Mouse (Mus musculus) MEL (cell line): ENCODE results near the gene A730009L09Rik.

Experiments
- BHLHE40 ChIP-seq: IDR thresholded peaks from 2 replicates; pipeline ENCODE4 v1.6.1; 2012; ENCODE audit warnings: low read depth, mild to moderate bottlenecking, inconsistent platforms, low read length, improper control_type of control experiment, borderline replicate concordance
- CHD2 ChIP-seq: IDR thresholded peaks from 2 replicates; pipeline ENCODE4 v1.6.1; 2011; ENCODE audit warnings: low read length, improper control_type of control experiment
- CTCF ChIP-seq, 3 experiments: IDR thresholded peaks in 2 of 3; conservative IDR thresholded peaks in 1 of 3; 2 replicates each; pipeline ENCODE4 v1.5.1; 2011 to 2012; ENCODE audit warnings: low read length in 3 of 3, low read depth in 2 of 3, mild to moderate bottlenecking in 2 of 3, improper control_type of control experiment in 1 of 3, inconsistent platforms in 1 of 3, mixed read lengths in 1 of 3, moderate library complexity in 1 of 3; ENCODE audit not compliant: control insufficient read depth in 1 of 3, insufficient read depth in 1 of 3, poor library complexity in 1 of 3, severe bottlenecking in 1 of 3
- E2F4 ChIP-seq: IDR thresholded peaks from 2 replicates; pipeline ENCODE4 v1.6.1; 2011; ENCODE audit warnings: low read depth, low read length, improper control_type of control experiment, borderline replicate concordance
- ELF1 ChIP-seq: IDR thresholded peaks from 2 replicates; pipeline ENCODE4 v1.6.1; 2014; ENCODE audit warnings: low read depth, mild to moderate bottlenecking, inconsistent platforms, low read length, improper control_type of control experiment, moderate library complexity
- EP300 ChIP-seq, 2 experiments: IDR thresholded peaks; 2 replicates each; pipeline ENCODE4 v1.6.1; 2011; ENCODE audit warnings: improper control_type of control experiment in 2 of 2, low read length in 2 of 2, low read depth in 1 of 2, mild to moderate bottlenecking in 1 of 2
- GATA1 ChIP-seq: IDR thresholded peaks from 2 replicates; pipeline ENCODE4 v1.6.1; 2011; ENCODE audit warnings: low read depth, low read length, improper control_type of control experiment
- HCFC1 ChIP-seq: IDR thresholded peaks from 2 replicates; pipeline ENCODE4 v1.6.1; 2012; ENCODE audit warnings: low read depth, mild to moderate bottlenecking, inconsistent platforms, low read length, improper control_type of control experiment, moderate library complexity
- MAFK ChIP-seq: IDR thresholded peaks from 2 replicates; pipeline ENCODE4 v1.6.1; 2011; ENCODE audit warnings: low read depth, mild to moderate bottlenecking, low read length, improper control_type of control experiment, borderline replicate concordance
- MEF2A ChIP-seq: IDR thresholded peaks from 2 replicates; pipeline ENCODE4 v1.6.1; 2014; ENCODE audit warnings: low read depth, mild to moderate bottlenecking, inconsistent platforms, low read length, improper control_type of control experiment; ENCODE audit not compliant: poor library complexity, insufficient replicate concordance, severe bottlenecking; ENCODE audit errors: extremely low read depth
- POLR2A ChIP-seq, 2 experiments: IDR thresholded peaks; 2 replicates each; pipeline ENCODE4 v1.6.1; 2011 to 2012; ENCODE audit warnings: low read length in 2 of 2, mild to moderate bottlenecking in 2 of 2, control low read depth in 1 of 2, improper control_type of control experiment in 1 of 2, low read depth in 1 of 2, moderate library complexity in 1 of 2; ENCODE audit not compliant: control insufficient read depth in 1 of 2, insufficient read depth in 1 of 2, poor library complexity in 1 of 2
- RCOR1 ChIP-seq: IDR thresholded peaks from 2 replicates; pipeline ENCODE4 v1.6.1; 2012; ENCODE audit warnings: low read depth, mild to moderate bottlenecking, inconsistent platforms, low read length, improper control_type of control experiment
- TAL1 ChIP-seq: IDR thresholded peaks from 2 replicates; pipeline ENCODE4 v1.6.1; 2012; ENCODE audit warnings: mild to moderate bottlenecking, inconsistent platforms, low read length, moderate library complexity, mixed read lengths
- USF2 ChIP-seq, 2 experiments: IDR thresholded peaks; 2 replicates each; pipeline ENCODE4 v1.6.1; 2011 to 2012; ENCODE audit warnings: improper control_type of control experiment in 2 of 2, low read length in 2 of 2, borderline replicate concordance in 1 of 2, inconsistent platforms in 1 of 2, low read depth in 1 of 2, mild to moderate bottlenecking in 1 of 2; ENCODE audit not compliant: insufficient read depth in 1 of 2

DNA sequence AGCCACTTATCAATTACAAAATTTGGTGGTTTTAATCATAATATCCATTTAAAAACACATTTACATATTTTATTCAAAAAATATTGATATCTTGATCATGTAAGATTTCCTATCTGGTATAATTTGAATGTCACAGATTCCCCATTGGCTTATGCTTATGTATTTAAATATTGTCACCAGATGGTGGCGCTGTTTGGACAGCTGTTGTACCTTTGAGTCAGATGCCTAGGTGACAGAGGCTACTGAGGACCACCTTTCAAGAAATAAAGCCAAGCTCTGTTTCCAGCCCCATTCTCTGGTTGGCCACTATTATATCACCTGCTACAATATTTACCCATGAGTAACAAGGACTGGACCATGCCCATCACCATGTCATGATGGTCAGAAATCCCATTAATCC is 46.0 kb upstream of the A730009L09Rik start:
- TF ChIP-seq RCOR1: no peak
- no peak for TF ChIP-seq EP300 (IDR thresholded peaks at IDR 0.05; ENCODE audit: low read depth in 1 of 2, low read length in 2 of 2)
- TF ChIP-seq CTCF (IDR thresholded peaks at IDR 0.05 in 2 of 3, conservative IDR thresholded peaks at IDR 0.05 in 1 of 3; ENCODE audit: control insufficient read depth in 1 of 3, insufficient read depth in 1 of 3, low read depth in 2 of 3, low read length in 3 of 3, poor library complexity in 1 of 3, severe bottlenecking in 1 of 3): peak in 1 of 3 experiments; percentile 9; a peak in 1 of 6 replicates
- no peak for TF ChIP-seq TAL1
- TF ChIP-seq BHLHE40: no peak
- no peak for TF ChIP-seq USF2 (IDR thresholded peaks at IDR 0.05; ENCODE audit: borderline replicate concordance in 1 of 2, insufficient read depth in 1 of 2, low read depth in 1 of 2, low read length in 2 of 2)
- TF ChIP-seq GATA1: no peak
- TF ChIP-seq CHD2: no peak
- no peak for TF ChIP-seq MAFK
- TF ChIP-seq HCFC1: no peak
- no peak for TF ChIP-seq MEF2A
- no peak for TF ChIP-seq POLR2A (IDR thresholded peaks at IDR 0.05; ENCODE audit: control insufficient read depth in 1 of 2, insufficient read depth in 1 of 2, low read depth in 1 of 2, low read length in 2 of 2, poor library complexity in 1 of 2)
- TF ChIP-seq ELF1: no peak
- TF ChIP-seq E2F4: no peak
